Mouse (Mus musculus): Measurements from ENCODE around the gene Hsf5.

Gene Hsf5

GRCm38 (mm10) chr11:87687246-87688225, 70.6 kb downstream of the Hsf5 start:
- no peak for DNase-seq (ENCODE audit: low read depth, low spot score)

GRCm38 (mm10) chr11:87688478-87689203, 71.7 kb downstream of the Hsf5 start:
- DNase-seq (ENCODE audit: low read depth, low spot score) = no peak

GRCm38 (mm10) chr11:87689402-87689808, 72.4 kb downstream of the Hsf5 start:
- no peak for DNase-seq (ENCODE audit: low read depth, low spot score)

GRCm38 (mm10) chr11:87690054-87690740, 73.2 kb downstream of the Hsf5 start:
- no peak for DNase-seq (ENCODE audit: low read depth, low spot score)

GRCm38 (mm10) chr11:87697131-87697682, 80.2 kb downstream of the Hsf5 start:
- no peak for DNase-seq (ENCODE audit: low read depth, low spot score)

- no peak for DNase-seq (ENCODE audit: low read depth, low spot score)
Observed at GRCm38 (mm10) chr11:87698126-87698525, 81.2 kb downstream of the Hsf5 start.

GRCm38 (mm10) chr11:87701108-87701507, 84.1 kb downstream of the Hsf5 start:
- no peak for DNase-seq (ENCODE audit: low read depth, low spot score)

- DNase-seq (ENCODE audit: low read depth, low spot score) = no peak
Observed at GRCm38 (mm10) chr11:87701877-87702620, 85.1 kb downstream of the Hsf5 start.

GRCm38 (mm10) chr11:87703654-87704053, 86.7 kb downstream of the Hsf5 start:
- DNase-seq (ENCODE audit: low read depth, low spot score) = no peak

GRCm38 (mm10) chr11:87704289-87704688, 87.3 kb downstream of the Hsf5 start:
- DNase-seq (ENCODE audit: low read depth, low spot score) = no peak

- no peak for DNase-seq (ENCODE audit: low read depth, low spot score)
Observed at GRCm38 (mm10) chr11:87707570-87707969, 90.6 kb downstream of the Hsf5 start.

- DNase-seq (ENCODE audit: low read depth, low spot score) = no peak
Observed at GRCm38 (mm10) chr11:87708979-87709378, 92.0 kb downstream of the Hsf5 start.
